Mouse (Mus musculus): ENCODE data around the gene Spata45.

DNA sequence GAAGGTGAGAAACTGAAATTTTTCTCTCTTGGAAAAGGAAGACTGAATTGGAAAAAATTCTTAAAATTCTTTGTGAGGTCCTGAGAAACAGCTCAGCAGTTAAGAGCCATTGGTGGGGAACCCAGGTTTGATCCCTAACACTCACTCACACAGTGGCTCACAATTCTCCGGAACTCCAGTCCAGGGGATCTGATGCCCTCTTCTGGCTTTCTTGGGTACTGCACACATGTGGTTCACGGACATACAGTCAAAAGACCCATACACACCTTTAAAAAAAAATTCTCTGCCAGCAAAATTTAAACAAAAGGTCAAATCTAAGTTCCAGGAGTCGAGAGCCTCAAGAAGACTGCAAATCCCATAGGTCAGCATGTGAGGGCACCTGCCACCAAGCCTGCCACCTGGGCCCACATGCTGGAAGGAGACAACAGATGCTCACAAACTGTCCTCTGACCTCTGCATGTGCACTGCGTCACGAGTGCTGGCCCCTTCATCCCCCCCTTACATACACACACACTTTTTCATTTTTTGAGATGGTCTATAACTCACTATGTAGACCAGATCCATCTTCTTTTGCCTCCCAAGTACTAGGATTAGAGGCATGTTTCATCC, 48.6 kb downstream of the Spata45 start:
- peak; percentile 64 for TF ChIP-seq CTCF (conservative IDR thresholded peaks at IDR 0.05; ENCODE audit: insufficient read depth, insufficient read length, low read depth, low read length)
- TF ChIP-seq POLR2A (IDR thresholded peaks at IDR 0.05; ENCODE audit: low read depth, low read length): no peak

Measured in kidney, adult 2 months (tissue).